Mouse (Mus musculus) liver, postnatal 0 days (tissue): ENCODE results near the gene Usf2. TPM values are rescaled to one million over a fixed set of nuclear protein-coding genes. Genes with fewer than 3 reads are reported as not detected.
"Not testable (repeated sequence)": the region's sequence is repeated elsewhere in the genome, so short reads cannot be mapped to it uniquely, and the experiment has no call there.

Source experiments
- ATAC-seq: fragments of 200-750 bp; cut with Nextera tagmentation; 2 replicates; pipeline ENCODE4 v1.8.0; 2017; ENCODE audit warnings: mild to moderate bottlenecking, moderate library complexity
- DNase-seq: peaks from one replicate; pipeline ENCODE4 v3.0.0-alpha.2; 2016
- H3K27ac ChIP-seq: fragments of 300-500 bp; sonication (generic); 2 replicates; pipeline ENCODE4 v1.5.1; 2014; ENCODE audit warnings: antibody characterized with exemption, moderate library complexity, mild to moderate bottlenecking, low read depth
- H3K27me3 ChIP-seq: fragments of 300-500 bp; sonication (generic); 2 replicates; pipeline ENCODE4 v1.6.1; 2014; ENCODE audit warnings: low read length, control low read depth, mixed read lengths; ENCODE audit not compliant: insufficient read depth
- H3K36me3 ChIP-seq: fragments of 300-500 bp; sonication (generic); replicated peaks from 2 replicates; pipeline ENCODE4 v1.6.1; 2014; ENCODE audit warnings: mild to moderate bottlenecking, control low read depth, low read length, moderate library complexity, mixed read lengths; ENCODE audit not compliant: insufficient read depth
- H3K4me1 ChIP-seq: fragments of 300-500 bp; sonication (generic); 2 replicates; pipeline ENCODE4 v1.6.1; 2014; ENCODE audit warnings: antibody characterized with exemption, mild to moderate bottlenecking, control low read depth; ENCODE audit not compliant: insufficient read depth
- H3K4me2 ChIP-seq: fragments of 300-500 bp; sonication (generic); 2 replicates; pipeline ENCODE4 v1.6.1; 2014; ENCODE audit warnings: low read depth, mild to moderate bottlenecking, low read length, moderate library complexity, mixed read lengths
- H3K4me3 ChIP-seq: fragments of 300-500 bp; sonication (generic); 2 replicates; pipeline ENCODE4 v1.5.1; 2014; ENCODE audit warnings: low read depth, low read length
- H3K9ac ChIP-seq: fragments of 300-500 bp; sonication (generic); replicated peaks from 2 replicates; pipeline ENCODE4 v1.6.1; 2014; ENCODE audit warnings: mild to moderate bottlenecking, moderate library complexity
- H3K9me3 ChIP-seq: fragments of 300-500 bp; sonication (generic); 2 replicates; pipeline ENCODE4 v1.6.1; 2016; ENCODE audit warnings: mild to moderate bottlenecking, control low read depth, low read length, mixed read lengths
- CTCF ChIP-seq: sonication (generic); IDR thresholded peaks from 2 replicates; pipeline ENCODE4 v1.5.1; 2016; ENCODE audit warnings: antibody characterized with exemption, low read depth
- EP300 ChIP-seq: IDR thresholded peaks from 2 replicates; pipeline ENCODE4 v1.6.1; 2016; ENCODE audit warnings: antibody characterized with exemption, low read depth, mild to moderate bottlenecking
- WGBS: fragments of 180-500 bp; shearing (Covaris S2); extraction: QIAGEN DNeasy Blood & Tissue Kit; methylation state at CpG from one replicate; pipeline ENCODE4 v1.1.7; 2014; ENCODE audit not compliant: insufficient replicate concordance; 5-methylcytosine and 5-hydroxymethylcytosine counted together
- polyA plus RNA-seq: library from polyadenylated mRNA; unstranded; fragments of >200 nt; fragmentation: Nextera tagmentation; extraction: Ambion mirVana; gene quantifications from 2 replicates; pipeline ENCODE4 v1.2.1, GENCODE M21; 2015

Usf2 gene
- polyA plus RNA-seq, 1 experiment from 2014 or later, result 11.6 TPM

DNA sequence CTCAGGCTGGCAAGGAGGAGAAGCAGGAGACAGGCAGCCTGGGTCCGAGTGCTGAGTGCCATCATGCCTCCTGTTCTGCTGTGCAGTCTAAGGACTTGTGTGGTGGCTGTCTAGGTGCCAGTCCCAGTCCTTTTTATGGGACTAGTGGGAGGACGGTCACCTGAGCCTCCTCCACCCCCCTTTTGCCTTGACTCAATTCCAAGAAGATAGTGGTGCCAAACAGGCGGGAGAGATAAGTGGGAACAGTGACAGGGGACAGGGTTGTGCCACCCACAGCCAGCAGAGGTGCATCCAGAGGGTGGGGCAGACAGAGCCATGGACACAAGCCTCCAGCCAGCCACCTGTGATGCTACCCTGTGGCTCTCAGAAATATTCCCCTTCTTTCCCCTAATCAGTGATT, 32.5 kb downstream of the Usf2 start:
- H3K4me2 ChIP-seq, result no peak overlapping the region
- no peaks in the 10 kb centered on the region for H3K36me3 ChIP-seq
- no peaks in the 10 kb centered on the region for H3K27me3 ChIP-seq
- H3K9ac ChIP-seq, result no peak overlapping the region
- ATAC-seq (no peak), DNase-seq (no peak)
- H3K4me3 ChIP-seq, result no peak overlapping the region
- 57% methylated on average over 3 of the region's 3 CpGs for WGBS
- no peaks in the 10 kb centered on the region for H3K4me1 ChIP-seq
- H3K9me3 ChIP-seq, result no peaks in the 10 kb centered on the region
- no peak overlapping the region for H3K27ac ChIP-seq
- TF ChIP-seq CTCF, result no peak

DNA sequence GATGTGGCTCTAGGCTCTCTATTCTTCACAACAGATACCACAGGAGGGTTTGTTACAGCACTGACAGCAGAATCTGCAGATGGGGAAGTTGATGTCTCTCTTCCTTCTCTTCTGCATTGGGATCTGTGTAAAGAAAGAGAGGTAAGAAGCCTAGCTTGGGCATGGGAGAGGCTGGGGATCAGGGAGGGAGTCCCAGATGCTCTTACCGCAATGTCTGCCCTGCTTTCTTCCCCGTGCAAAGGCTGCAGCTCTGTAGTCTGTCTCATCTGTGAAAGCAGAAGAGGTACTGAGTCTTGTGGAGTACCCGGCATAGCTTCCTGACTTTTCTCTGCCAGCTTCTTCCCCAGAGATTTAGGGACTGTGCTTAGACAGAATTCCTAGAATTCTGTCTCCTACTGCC, 34.1 kb downstream of the Usf2 start:
- H3K27ac ChIP-seq, H3K36me3 ChIP-seq, H3K9ac ChIP-seq, H3K4me2 ChIP-seq, H3K4me3 ChIP-seq, H3K4me1 ChIP-seq, ATAC-seq, H3K27me3 ChIP-seq, H3K9me3 ChIP-seq, DNase-seq: not testable (repeated sequence)
- 39% methylated on average over 3 of the region's 3 CpGs for WGBS

DNA sequence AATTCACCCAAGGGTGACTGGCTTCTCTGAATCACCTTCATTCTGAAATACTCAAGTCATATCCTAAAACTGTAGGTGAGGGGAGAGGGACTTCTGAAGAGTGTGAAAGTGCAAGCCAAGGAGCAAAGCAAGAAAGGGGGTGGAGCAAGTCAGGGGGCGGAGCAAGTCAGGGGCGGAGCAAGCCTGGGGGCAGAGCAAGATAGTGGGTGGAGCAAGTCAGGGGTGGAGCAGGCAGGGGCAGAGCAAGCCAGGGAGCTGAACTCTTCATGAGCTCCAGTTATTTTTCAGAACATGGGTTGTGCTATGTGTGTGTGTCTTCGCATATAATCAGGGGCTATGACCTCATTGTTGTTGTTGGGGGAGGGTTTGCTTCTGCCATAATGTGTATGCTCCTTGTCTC, 36.4 kb downstream of the Usf2 start:
- Histone ChIP-seq H3K27ac (no peak overlapping the region), H3K27me3 (no peaks in the 10 kb centered on the region), H3K4me1 (no peaks in the 10 kb centered on the region), H3K36me3 (no peaks in the 10 kb centered on the region), H3K4me3 (no peak overlapping the region), H3K9me3 (no peaks in the 10 kb centered on the region), H3K9ac (no peak overlapping the region), H3K4me2 (no peak overlapping the region)
- TF ChIP-seq EP300 (no peak), CTCF (no peak)
- 50% methylated on average over 3 of the region's 3 CpGs for WGBS
- ATAC-seq (peak; percentile 35; the same call in 1 of the 2 replicates), DNase-seq (peak; percentile 71)

DNA sequence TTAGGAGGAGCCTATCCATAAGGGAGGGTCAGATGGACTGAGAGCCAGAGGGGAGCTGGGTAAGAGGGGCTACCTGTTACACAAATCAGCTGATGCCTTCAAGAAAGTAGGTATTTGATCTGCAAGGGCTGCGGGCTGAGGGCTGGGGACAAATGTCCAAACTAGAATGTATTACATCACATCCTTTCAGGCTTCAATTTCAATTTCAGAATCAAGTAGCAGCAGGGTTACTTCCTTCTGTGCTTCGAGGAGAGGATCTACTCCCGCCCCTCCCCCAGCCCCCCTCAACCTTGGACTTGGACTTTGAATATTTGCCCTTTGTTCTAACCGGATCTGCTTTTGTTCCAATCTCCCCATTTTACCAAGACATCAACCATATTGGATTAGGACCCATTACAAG, 39.4 kb downstream of the Usf2 start:
- no peak for TF ChIP-seq EP300
- TF ChIP-seq CTCF, result no peak
- ATAC-seq (no peak), DNase-seq (no peak)
- no peaks in the 10 kb centered on the region for H3K9me3 ChIP-seq
- H3K4me1 ChIP-seq, result no peaks in the 10 kb centered on the region
- no peak overlapping the region for H3K27ac ChIP-seq
- H3K4me3 ChIP-seq, result no peak overlapping the region
- H3K27me3 ChIP-seq, result no peaks in the 10 kb centered on the region
- H3K36me3 ChIP-seq, result no peaks in the 10 kb centered on the region
- H3K4me2 ChIP-seq, result no peak overlapping the region
- no peak overlapping the region for H3K9ac ChIP-seq
- 39% methylated on average over 4 of the region's 4 CpGs for WGBS

- no peak for DNase-seq
- ATAC-seq, result no peak
- WGBS, result 33% methylated on average over 6 of the region's 6 CpGs
Observed at GRCm38 (mm10) chr7:30916713-30917112, 39.9 kb downstream of the Usf2 start.

DNA sequence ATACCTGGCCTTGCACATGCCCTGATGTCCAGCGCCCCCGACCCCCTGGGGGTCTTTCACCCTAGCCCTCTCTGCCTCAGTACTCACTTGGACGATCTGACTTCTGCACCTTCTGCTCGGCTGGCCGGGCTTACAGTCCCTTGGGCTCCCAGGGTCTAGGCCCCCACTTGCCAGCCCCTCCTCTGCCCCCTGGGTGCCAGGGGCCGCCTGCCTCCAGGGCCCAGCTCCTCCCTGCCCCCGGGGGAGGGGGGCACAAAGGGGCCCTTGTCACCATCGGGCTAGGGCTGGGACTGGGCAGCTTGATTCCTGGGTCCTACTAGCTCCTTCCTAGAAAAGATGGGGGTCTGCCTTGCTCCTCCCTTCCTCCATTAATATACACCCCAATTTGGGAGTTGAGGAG, 41.9 kb downstream of the Usf2 start, which contains the start of gene Mag:
TSS of gene Mag (minus strand) at position 142 of the 400 bp plus-strand sequence.
- no peak within 1 kb of the TSS for H3K4me2 ChIP-seq
- no peak within 1 kb of the TSS for H3K4me3 ChIP-seq
- no peaks in the 10 kb centered on the region for H3K36me3 ChIP-seq
- no peaks in the 10 kb centered on the region for H3K9me3 ChIP-seq
- WGBS, result 72% methylated on average over 8 of the region's 8 CpGs
- H3K4me1 ChIP-seq, result peaks cover under 1% of the 10 kb centered on the region; the same call in 1 of the 2 replicates
- ATAC-seq (no peak), DNase-seq (no peak)
- H3K27me3 ChIP-seq, result no peaks in the 10 kb centered on the region
- no peak within 1 kb of the TSS for H3K27ac ChIP-seq
- no peak within 1 kb of the TSS for H3K9ac ChIP-seq
- TF ChIP-seq EP300 (no peak), CTCF (no peak)

More at GRCm38 (mm10) chr7:30916713-30917112, 39.9 kb downstream of the Usf2 start:
- Histone ChIP-seq H3K4me3 (no peak overlapping the region), H3K9ac (no peak overlapping the region), H3K4me2 (no peak overlapping the region), H3K36me3 (no peaks in the 10 kb centered on the region), H3K9me3 (no peaks in the 10 kb centered on the region), H3K4me1 (no peaks in the 10 kb centered on the region), H3K27me3 (no peaks in the 10 kb centered on the region), H3K27ac (no peak overlapping the region)
- TF ChIP-seq CTCF (no peak), EP300 (no peak)

DNA sequence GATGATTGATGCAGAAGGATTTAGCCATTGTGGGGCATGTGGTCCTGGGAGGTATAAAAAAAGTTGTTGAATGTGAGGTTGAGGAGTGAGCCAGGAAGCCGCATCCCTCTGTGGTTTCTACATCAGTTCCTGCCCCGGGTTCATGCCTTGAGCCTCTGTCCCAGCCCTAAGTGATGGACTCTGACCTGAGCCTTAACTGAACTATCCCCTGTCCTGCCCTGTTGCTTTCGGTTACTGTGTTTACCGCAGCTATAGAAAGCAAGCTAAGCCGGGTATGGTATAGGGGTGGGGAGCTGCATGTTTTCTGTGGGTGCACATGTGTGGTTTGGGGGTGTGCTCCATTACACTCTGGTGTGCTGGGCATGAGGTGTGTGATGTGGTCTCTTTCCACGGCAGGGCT, 46.8 kb downstream of the Usf2 start:
- no peak overlapping the region for H3K9ac ChIP-seq
- no peak overlapping the region for H3K27ac ChIP-seq
- no peaks in the 10 kb centered on the region for H3K27me3 ChIP-seq
- ATAC-seq (peak; percentile 61), DNase-seq (no peak)
- TF ChIP-seq EP300 (no peak), CTCF (no peak)
- H3K4me2 ChIP-seq, result no peak overlapping the region
- 33% methylated on average over 6 of the region's 6 CpGs for WGBS
- peaks cover 13% of the 10 kb centered on the region for H3K4me1 ChIP-seq
- no peaks in the 10 kb centered on the region for H3K9me3 ChIP-seq
- H3K4me3 ChIP-seq, result no peak overlapping the region
- H3K36me3 ChIP-seq, result no peaks in the 10 kb centered on the region
